Mouse (Mus musculus) midbrain, embryonic 11.5 days (tissue): ENCODE data around the gene Cenpp. TPM values are rescaled to one million over a fixed set of nuclear protein-coding genes. Genes with fewer than 3 reads are reported as not detected.

Experiments used
- ATAC-seq: fragments of 200-750 bp; cut with Nextera tagmentation; 2 replicates; pipeline ENCODE4 v1.8.0; 2017; ENCODE audit warnings: moderate TSS enrichment, moderate library complexity; ENCODE audit not compliant: low FRiP score
- DNase-seq: peaks from one replicate; pipeline ENCODE4 v3.0.0; 2015; ENCODE audit warnings: low spot score; ENCODE audit errors: missing footprints
- H3K27ac ChIP-seq: fragments of 300-500 bp; sonication (generic); 2 replicates; pipeline ENCODE4 v1.5.1; 2014; ENCODE audit warnings: low read depth, low read length
- H3K27me3 ChIP-seq: fragments of 300-500 bp; sonication (generic); 2 replicates; pipeline ENCODE4 v1.6.1; 2014; ENCODE audit warnings: mild to moderate bottlenecking, low read length, moderate library complexity, mixed read lengths; ENCODE audit not compliant: control insufficient read depth, insufficient read depth
- H3K36me3 ChIP-seq: fragments of 300-500 bp; sonication (generic); 2 replicates; pipeline ENCODE4 v1.6.1; 2014; ENCODE audit warnings: mild to moderate bottlenecking, low read length, moderate library complexity, mixed read lengths; ENCODE audit not compliant: control insufficient read depth, insufficient read depth
- H3K4me1 ChIP-seq: fragments of 300-500 bp; sonication (generic); 2 replicates; pipeline ENCODE4 v1.6.1; 2014; ENCODE audit warnings: low read length; ENCODE audit not compliant: control insufficient read depth, insufficient read depth
- H3K4me2 ChIP-seq: fragments of 300-500 bp; sonication (generic); 2 replicates; pipeline ENCODE4 v1.6.1; 2014; ENCODE audit warnings: mild to moderate bottlenecking, moderate library complexity
- H3K4me3 ChIP-seq: fragments of 300-500 bp; sonication (generic); 2 replicates; pipeline ENCODE4 v1.5.1; 2014; ENCODE audit warnings: low read depth, low read length
- H3K9ac ChIP-seq: fragments of 300-500 bp; sonication (generic); 2 replicates; pipeline ENCODE4 v1.6.1; 2014; ENCODE audit warnings: low read length
- H3K9me3 ChIP-seq: fragments of 300-500 bp; sonication (generic); 2 replicates; pipeline ENCODE4 v1.6.1; 2016; ENCODE audit warnings: low read length; ENCODE audit not compliant: control insufficient read depth
- WGBS: fragments of 180-500 bp; shearing (Covaris S2); extraction: QIAGEN DNeasy Blood & Tissue Kit; methylation state at CpG from one replicate; pipeline ENCODE4 v1.1.7; 2014; 5-methylcytosine and 5-hydroxymethylcytosine counted together
- polyA plus RNA-seq: library from polyadenylated mRNA; unstranded; fragments of >200 nt; fragmentation: Nextera tagmentation; extraction: Ambion mirVana; gene quantifications from 2 replicates; pipeline ENCODE4 v1.2.1, GENCODE M21; 2014

Cenpp gene
- polyA plus RNA-seq, 1 experiment from 2014 or later: 40.7 TPM

GRCm38 (mm10) chr13:49518761-49519160, 133.8 kb downstream of the Cenpp start:
- DNase-seq: no peak
- H3K9me3 ChIP-seq: no peaks in the 10 kb centered on the region
- no peak overlapping the region for H3K27ac ChIP-seq
- no peak overlapping the region for H3K4me2 ChIP-seq
- no peaks in the 10 kb centered on the region for H3K4me1 ChIP-seq
- H3K36me3 ChIP-seq: no peaks in the 10 kb centered on the region
- H3K4me3 ChIP-seq: no peak overlapping the region
- H3K27me3 ChIP-seq: no peaks in the 10 kb centered on the region
- WGBS: 34% methylated on average over 2 of the region's 2 CpGs
- H3K9ac ChIP-seq: no peak overlapping the region
- ATAC-seq: no peak

DNA sequence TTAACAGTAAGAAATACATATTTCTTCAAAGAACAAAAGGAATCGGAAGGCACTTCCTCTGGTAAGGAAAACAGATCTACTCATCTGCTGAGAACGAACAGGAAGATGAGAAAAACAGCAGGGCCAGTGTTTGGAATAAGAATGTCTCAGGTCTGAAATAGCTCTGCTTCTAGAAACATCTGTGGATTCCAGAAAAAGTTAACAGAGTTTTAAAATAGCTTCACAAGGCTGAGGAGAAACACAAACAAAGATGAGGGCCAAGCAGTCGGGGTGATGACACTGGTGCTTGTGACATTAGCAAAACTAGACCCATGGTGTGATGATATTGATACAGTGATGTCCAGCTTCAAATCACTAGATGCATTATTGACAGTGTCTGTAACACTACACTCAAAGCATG, 145.4 kb downstream of the Cenpp start:
- Histone ChIP-seq H3K9ac (no peak overlapping the region), H3K4me1 (peaks cover 4% of the 10 kb centered on the region), H3K9me3 (no peaks in the 10 kb centered on the region), H3K27ac (no peak overlapping the region), H3K4me2 (no peak overlapping the region), H3K4me3 (no peak overlapping the region), H3K36me3 (no peaks in the 10 kb centered on the region), H3K27me3 (no peaks in the 10 kb centered on the region)
- DNase-seq: no peak
- ATAC-seq: no peak
- WGBS: 81% methylated on average over 3 of the region's 3 CpGs

DNA sequence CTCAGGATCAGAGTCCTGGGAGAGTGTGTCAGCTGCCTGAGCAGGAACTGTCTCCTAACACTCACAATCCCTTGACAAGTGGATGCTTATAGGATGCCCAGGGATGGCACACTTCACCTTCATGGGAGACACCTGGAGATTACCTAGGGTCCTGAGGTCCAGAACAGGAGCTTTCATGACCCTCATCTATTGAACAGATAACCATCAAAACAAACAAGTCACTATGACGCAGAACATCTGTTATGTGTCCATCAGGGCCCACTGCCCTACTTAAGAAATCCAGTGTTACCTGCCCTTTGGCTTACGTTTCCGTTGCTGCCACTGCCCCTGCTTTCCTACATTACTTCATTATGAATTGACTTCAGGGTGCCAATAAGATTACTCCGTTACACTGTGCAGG, 146.8 kb downstream of the Cenpp start:
- no peak overlapping the region for H3K4me3 ChIP-seq
- no peak for ATAC-seq
- WGBS: 85% methylated on average over 4 of the region's 4 CpGs

GRCm38 (mm10) chr13:49504510-49504909, 148.1 kb downstream of the Cenpp start, which contains the start of gene Ecm2:
Gene Ecm2, plus strand, starts transcription at chr13:49504810.
- H3K9me3 ChIP-seq: no peaks in the 10 kb centered on the region
- DNase-seq (no peak), ATAC-seq (no peak)
- no peak within 1 kb of the TSS for H3K27ac ChIP-seq
- H3K4me2 ChIP-seq: no peak within 1 kb of the TSS
- no peaks in the 10 kb centered on the region for H3K27me3 ChIP-seq
- H3K4me1 ChIP-seq: peaks cover 4% of the 10 kb centered on the region
- no peak within 1 kb of the TSS for H3K4me3 ChIP-seq
- 36% methylated on average over 4 of the region's 4 CpGs for WGBS
- no peaks in the 10 kb centered on the region for H3K36me3 ChIP-seq
- H3K9ac ChIP-seq: no peak within 1 kb of the TSS

More for the DNA sequence above, 146.8 kb downstream of the Cenpp start:
- H3K27me3 ChIP-seq: no peaks in the 10 kb centered on the region
- peaks cover 4% of the 10 kb centered on the region for H3K4me1 ChIP-seq
- H3K9me3 ChIP-seq: no peaks in the 10 kb centered on the region
- H3K36me3 ChIP-seq: no peaks in the 10 kb centered on the region
- H3K9ac ChIP-seq: no peak overlapping the region
- no peak overlapping the region for H3K27ac ChIP-seq
- no peak overlapping the region for H3K4me2 ChIP-seq
- DNase-seq: no peak

DNA sequence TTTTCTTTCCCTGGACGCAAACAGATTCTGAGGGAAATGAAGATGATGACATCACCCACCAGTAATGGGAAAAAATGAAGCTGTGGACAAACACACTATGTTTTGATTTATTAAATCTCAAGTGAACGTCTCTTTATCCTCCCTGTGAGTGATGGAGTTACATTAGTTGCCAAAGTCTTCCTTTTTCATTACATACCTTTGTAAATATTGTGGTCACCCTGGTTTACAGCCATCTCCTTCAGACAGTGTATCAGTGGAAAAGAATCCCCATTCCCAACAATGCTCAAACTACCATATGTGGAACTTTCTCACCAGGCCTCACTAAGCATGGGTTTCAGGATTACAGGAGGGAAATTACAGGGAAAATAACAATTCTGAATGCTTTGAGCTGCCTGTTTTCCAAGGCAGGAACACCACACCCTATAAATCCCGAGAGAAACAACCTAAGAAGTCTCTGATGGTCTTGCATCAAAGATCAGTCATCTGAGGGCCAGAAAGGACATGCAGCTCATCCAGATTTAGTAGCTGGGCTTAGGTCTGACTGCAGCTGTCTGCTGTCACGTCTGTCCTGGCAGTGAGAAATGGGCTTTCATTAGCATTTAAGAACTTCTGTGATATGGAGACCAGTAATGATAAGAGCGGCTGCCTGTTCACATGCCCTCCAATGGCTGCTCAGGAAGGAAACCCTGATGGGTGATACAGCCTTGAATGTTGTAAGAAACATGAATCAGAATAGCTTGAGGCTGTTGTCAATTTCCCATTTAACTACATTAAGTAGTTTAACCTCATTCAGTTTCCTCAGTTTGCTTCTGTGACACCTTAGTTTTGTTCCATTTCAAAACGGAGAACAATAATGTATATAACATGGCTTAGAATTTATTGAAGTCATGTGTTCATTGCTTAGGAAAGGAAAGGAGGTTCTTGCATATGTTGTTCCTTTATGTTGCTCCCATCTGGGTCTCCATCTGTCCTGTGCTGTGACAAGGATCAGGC, 159.9 kb downstream of the Cenpp start, which contains the start of gene Tes3-ps:
Gene Tes3-ps, plus strand, starts transcription at position 943 of the 993 bp plus-strand sequence.
- DNase-seq (no peak), ATAC-seq (no peak)
- Histone ChIP-seq H3K27me3 (no peaks in the 10 kb centered on the region), H3K9me3 (no peaks in the 10 kb centered on the region), H3K9ac (no peak within 1 kb of the TSS), H3K27ac (no peak within 1 kb of the TSS), H3K4me2 (no peak within 1 kb of the TSS), H3K36me3 (no peaks in the 10 kb centered on the region), H3K4me3 (no peak within 1 kb of the TSS), H3K4me1 (no peaks in the 10 kb centered on the region)
- WGBS: 85% methylated on average over 6 of the region's 6 CpGs

DNA sequence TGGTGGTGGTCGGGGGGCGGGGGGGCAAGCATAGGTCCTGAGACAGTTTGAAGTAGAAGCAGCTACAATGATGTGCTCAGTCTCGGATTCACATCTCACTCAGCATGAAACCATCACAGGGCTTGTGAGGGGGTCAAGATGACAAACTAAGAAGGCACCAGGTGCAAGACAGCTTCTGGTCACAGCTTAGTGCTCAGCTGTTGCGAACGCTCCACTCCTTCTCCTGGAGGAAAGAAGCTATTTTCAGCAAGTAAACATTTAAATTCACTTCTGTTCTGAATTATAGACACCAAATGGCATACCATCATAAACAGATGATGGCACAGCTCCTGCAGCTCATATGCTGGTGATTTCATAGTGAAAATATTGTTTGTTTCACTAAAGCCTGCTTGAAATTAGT, 167.2 kb downstream of the Cenpp start:
- no peaks in the 10 kb centered on the region for H3K9me3 ChIP-seq
- H3K4me1 ChIP-seq: no peaks in the 10 kb centered on the region
- H3K4me2 ChIP-seq: no peak overlapping the region
- DNase-seq (no peak), ATAC-seq (no peak)
- H3K27ac ChIP-seq: no peak overlapping the region
- no peaks in the 10 kb centered on the region for H3K27me3 ChIP-seq
- no peak overlapping the region for H3K4me3 ChIP-seq
- H3K36me3 ChIP-seq: no peaks in the 10 kb centered on the region
- 89% methylated on average over 5 of the region's 5 CpGs for WGBS
- no peak overlapping the region for H3K9ac ChIP-seq

DNA sequence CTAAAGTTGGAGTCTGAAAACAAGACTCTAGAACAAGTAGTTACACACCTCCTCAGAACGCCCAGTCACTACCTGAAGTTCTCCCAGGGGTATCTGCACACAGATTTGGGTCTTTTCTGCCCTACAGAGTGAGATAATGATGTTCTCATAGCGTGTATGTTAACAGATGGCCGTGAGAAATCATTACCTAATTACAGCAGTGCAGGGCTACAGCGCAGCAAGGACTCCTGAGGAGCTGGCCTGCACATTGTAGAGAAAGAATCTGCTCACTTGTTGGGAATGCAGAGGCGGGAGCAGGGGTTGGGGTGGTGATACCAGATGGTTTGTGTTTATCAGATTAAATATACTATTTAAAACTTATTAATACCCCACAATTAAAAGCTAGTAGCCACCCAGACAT, 172.0 kb downstream of the Cenpp start:
- no peaks in the 10 kb centered on the region for H3K36me3 ChIP-seq
- no peak overlapping the region for H3K4me3 ChIP-seq
- H3K9ac ChIP-seq: no peak overlapping the region
- no peak overlapping the region for H3K27ac ChIP-seq
- no peak for DNase-seq
- no peak for ATAC-seq
- 85% methylated on average over 5 of the region's 5 CpGs for WGBS
- H3K9me3 ChIP-seq: no peaks in the 10 kb centered on the region
- H3K4me2 ChIP-seq: no peak overlapping the region
- H3K4me1 ChIP-seq: no peaks in the 10 kb centered on the region
- no peaks in the 10 kb centered on the region for H3K27me3 ChIP-seq

DNA sequence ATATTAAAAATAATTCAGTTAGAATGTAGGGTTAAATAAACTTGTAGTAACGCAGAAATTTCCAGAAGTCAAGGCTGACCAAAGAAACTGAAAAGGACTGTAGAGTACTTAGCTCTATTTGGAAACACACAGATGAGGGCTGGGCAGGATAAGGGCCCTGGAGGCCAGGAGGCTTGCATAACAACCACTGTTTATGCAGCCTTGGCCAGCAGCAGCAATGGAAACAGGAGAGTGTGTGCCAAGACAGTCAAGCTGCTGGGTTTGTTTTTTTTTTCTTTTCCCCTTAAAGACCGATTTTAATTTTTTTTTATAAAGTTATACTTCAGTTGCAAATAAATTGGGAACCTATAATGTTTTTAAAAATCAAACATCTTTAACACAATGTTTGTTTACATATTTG, 172.5 kb downstream of the Cenpp start:
- no peak overlapping the region for H3K4me3 ChIP-seq
- H3K27me3 ChIP-seq: no peaks in the 10 kb centered on the region
- no peaks in the 10 kb centered on the region for H3K9me3 ChIP-seq
- no peak for DNase-seq
- ATAC-seq: no peak
- no peaks in the 10 kb centered on the region for H3K4me1 ChIP-seq
- H3K9ac ChIP-seq: no peak overlapping the region
- H3K4me2 ChIP-seq: no peak overlapping the region
- 81% methylated on average over 2 of the region's 2 CpGs for WGBS
- H3K27ac ChIP-seq: no peak overlapping the region
- H3K36me3 ChIP-seq: no peaks in the 10 kb centered on the region

GRCm38 (mm10) chr13:49479399-49479798, 173.2 kb downstream of the Cenpp start:
- H3K4me2 ChIP-seq: no peak overlapping the region
- no peaks in the 10 kb centered on the region for H3K36me3 ChIP-seq
- H3K9ac ChIP-seq: no peak overlapping the region
- H3K27me3 ChIP-seq: no peaks in the 10 kb centered on the region
- H3K27ac ChIP-seq: no peak overlapping the region
- H3K9me3 ChIP-seq: no peaks in the 10 kb centered on the region
- no peak overlapping the region for H3K4me3 ChIP-seq
- WGBS: 92% methylated on average over 4 of the region's 4 CpGs
- no peaks in the 10 kb centered on the region for H3K4me1 ChIP-seq
- ATAC-seq (no peak), DNase-seq (no peak)
